Mouse (Mus musculus) liver, postnatal 0 days (tissue): ENCODE results near the gene Snap47. TPM values are rescaled to one million over a fixed set of nuclear protein-coding genes. Genes with fewer than 3 reads are reported as not detected.
A peak's percentile ranks its signal among the peaks of the same experiment; 100 is the strongest.

Experiments
- ATAC-seq: fragments of 200-750 bp; cut with Nextera tagmentation; 2 replicates; pipeline ENCODE4 v1.8.0; 2017; ENCODE audit warnings: mild to moderate bottlenecking, moderate library complexity
- DNase-seq: peaks from one replicate; pipeline ENCODE4 v3.0.0-alpha.2; 2016
- H3K27ac ChIP-seq: fragments of 300-500 bp; sonication (generic); 2 replicates; pipeline ENCODE4 v1.5.1; 2014; ENCODE audit warnings: antibody characterized with exemption, moderate library complexity, mild to moderate bottlenecking, low read depth
- H3K27me3 ChIP-seq: fragments of 300-500 bp; sonication (generic); 2 replicates; pipeline ENCODE4 v1.6.1; 2014; ENCODE audit warnings: low read length, control low read depth, mixed read lengths; ENCODE audit not compliant: insufficient read depth
- H3K36me3 ChIP-seq: fragments of 300-500 bp; sonication (generic); replicated peaks from 2 replicates; pipeline ENCODE4 v1.6.1; 2014; ENCODE audit warnings: mild to moderate bottlenecking, control low read depth, low read length, moderate library complexity, mixed read lengths; ENCODE audit not compliant: insufficient read depth
- H3K4me1 ChIP-seq: fragments of 300-500 bp; sonication (generic); 2 replicates; pipeline ENCODE4 v1.6.1; 2014; ENCODE audit warnings: antibody characterized with exemption, mild to moderate bottlenecking, control low read depth; ENCODE audit not compliant: insufficient read depth
- H3K4me2 ChIP-seq: fragments of 300-500 bp; sonication (generic); 2 replicates; pipeline ENCODE4 v1.6.1; 2014; ENCODE audit warnings: low read depth, mild to moderate bottlenecking, low read length, moderate library complexity, mixed read lengths
- H3K4me3 ChIP-seq: fragments of 300-500 bp; sonication (generic); 2 replicates; pipeline ENCODE4 v1.5.1; 2014; ENCODE audit warnings: low read depth, low read length
- H3K9ac ChIP-seq: fragments of 300-500 bp; sonication (generic); replicated peaks from 2 replicates; pipeline ENCODE4 v1.6.1; 2014; ENCODE audit warnings: mild to moderate bottlenecking, moderate library complexity
- H3K9me3 ChIP-seq: fragments of 300-500 bp; sonication (generic); 2 replicates; pipeline ENCODE4 v1.6.1; 2016; ENCODE audit warnings: mild to moderate bottlenecking, control low read depth, low read length, mixed read lengths
- CTCF ChIP-seq: sonication (generic); IDR thresholded peaks from 2 replicates; pipeline ENCODE4 v1.5.1; 2016; ENCODE audit warnings: antibody characterized with exemption, low read depth
- EP300 ChIP-seq: IDR thresholded peaks from 2 replicates; pipeline ENCODE4 v1.6.1; 2016; ENCODE audit warnings: antibody characterized with exemption, low read depth, mild to moderate bottlenecking
- WGBS: fragments of 180-500 bp; shearing (Covaris S2); extraction: QIAGEN DNeasy Blood & Tissue Kit; methylation state at CpG from one replicate; pipeline ENCODE4 v1.1.7; 2014; ENCODE audit not compliant: insufficient replicate concordance; 5-methylcytosine and 5-hydroxymethylcytosine counted together
- polyA plus RNA-seq: library from polyadenylated mRNA; unstranded; fragments of >200 nt; fragmentation: Nextera tagmentation; extraction: Ambion mirVana; gene quantifications from 2 replicates; pipeline ENCODE4 v1.2.1, GENCODE M21; 2015

The Snap47 gene
- polyA plus RNA-seq, 1 experiment from 2014 or later = 32.4 TPM

DNA sequence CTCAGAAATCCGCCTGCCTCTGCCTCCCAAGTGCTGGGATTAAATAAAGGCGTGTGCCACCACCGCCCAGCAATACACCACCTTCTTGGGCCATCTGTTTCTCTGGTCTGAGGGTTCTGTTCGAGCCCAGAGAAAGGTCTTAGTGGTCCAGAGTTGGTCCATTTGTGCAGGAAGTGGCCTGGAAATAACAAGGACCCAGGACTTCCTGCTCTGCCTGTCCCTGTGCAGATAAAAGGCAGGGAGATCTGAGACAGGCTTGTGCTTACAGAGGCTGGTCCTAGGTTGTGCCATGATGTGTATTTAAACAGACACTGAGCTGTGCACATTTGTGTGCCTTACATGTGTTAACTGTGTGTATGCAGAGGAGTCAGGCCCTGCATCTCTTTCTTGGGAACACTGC lies 62.2 kb downstream of the Snap47 start:
- TF ChIP-seq EP300 = no peak
- no peak for TF ChIP-seq CTCF
- H3K4me3 ChIP-seq = no peak overlapping the region
- no peak overlapping the region for H3K4me2 ChIP-seq
- no peaks in the 10 kb centered on the region for H3K27me3 ChIP-seq
- H3K36me3 ChIP-seq = no peaks in the 10 kb centered on the region
- WGBS = 56% methylated on average over 4 of the region's 4 CpGs
- ATAC-seq (no peak), DNase-seq (no peak)
- H3K27ac ChIP-seq = no peak overlapping the region
- H3K9me3 ChIP-seq = no peaks in the 10 kb centered on the region
- no peaks in the 10 kb centered on the region for H3K4me1 ChIP-seq
- no peak overlapping the region for H3K9ac ChIP-seq

- WGBS = 67% methylated on average over 4 of the region's 4 CpGs
- no peak for ATAC-seq
- Histone ChIP-seq H3K4me3 (no peak overlapping the region), H3K36me3 (no peaks in the 10 kb centered on the region), H3K4me2 (no peak overlapping the region), H3K27me3 (no peaks in the 10 kb centered on the region), H3K9ac (no peak overlapping the region), H3K9me3 (no peaks in the 10 kb centered on the region), H3K4me1 (no peaks in the 10 kb centered on the region), H3K27ac (no peak overlapping the region)
- no peak for TF ChIP-seq EP300
- TF ChIP-seq CTCF = no peak
- no peak for DNase-seq
These were observed 63.5 kb downstream of the Snap47 start for GRCm38 (mm10) chr11:59387471-59387870.

- DNase-seq (no peak), ATAC-seq (no peak)
- Histone ChIP-seq H3K27me3 (no peaks in the 10 kb centered on the region), H3K9me3 (no peaks in the 10 kb centered on the region), H3K4me2 (no peak overlapping the region), H3K4me3 (no peak overlapping the region), H3K27ac (no peak overlapping the region), H3K36me3 (no peaks in the 10 kb centered on the region), H3K9ac (no peak overlapping the region), H3K4me1 (no peaks in the 10 kb centered on the region)
- WGBS = 42% methylated on average over 8 of the region's 8 CpGs
- no peak for TF ChIP-seq EP300
- TF ChIP-seq CTCF = no peak
These were observed 65.9 kb downstream of the Snap47 start for GRCm38 (mm10) chr11:59385123-59385522.

GRCm38 (mm10) chr11:59384441-59384959 lies 66.5 kb downstream of the Snap47 start:
- ATAC-seq (no peak), DNase-seq (no peak)

DNA sequence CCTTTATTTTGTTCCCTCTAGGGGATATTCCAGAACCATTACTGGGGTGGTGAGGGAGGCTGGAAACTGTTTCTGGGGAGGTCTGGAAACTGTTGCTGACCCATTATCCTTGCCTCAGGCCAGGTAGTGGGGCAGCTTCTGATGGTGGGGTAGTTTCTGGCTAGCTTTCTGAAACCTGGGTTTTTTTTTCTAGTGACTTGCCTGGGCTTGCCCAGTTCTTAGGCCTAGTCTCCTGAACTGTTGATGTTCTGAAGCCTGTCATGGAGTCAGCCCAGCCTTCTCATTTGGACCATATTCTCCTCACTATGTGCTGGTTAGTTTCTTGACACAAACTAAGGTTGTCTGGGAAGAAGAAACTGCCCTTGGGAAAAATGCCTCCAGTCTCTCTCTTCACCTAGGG lies 71.4 kb downstream of the Snap47 start:
- H3K4me1 ChIP-seq = no peaks in the 10 kb centered on the region
- TF ChIP-seq EP300 (no peak), CTCF (no peak)
- H3K4me3 ChIP-seq = no peak overlapping the region
- ATAC-seq (no peak), DNase-seq (no peak)
- no peak overlapping the region for H3K9ac ChIP-seq
- no peaks in the 10 kb centered on the region for H3K36me3 ChIP-seq
- no peak overlapping the region for H3K27ac ChIP-seq
- H3K9me3 ChIP-seq = no peaks in the 10 kb centered on the region
- no peaks in the 10 kb centered on the region for H3K27me3 ChIP-seq
- H3K4me2 ChIP-seq = no peak overlapping the region

More at GRCm38 (mm10) chr11:59384441-59384959, 66.5 kb downstream of the Snap47 start:
- H3K9ac ChIP-seq = no peak overlapping the region
- TF ChIP-seq CTCF (no peak), EP300 (no peak)
- H3K4me1 ChIP-seq = no peaks in the 10 kb centered on the region
- H3K4me3 ChIP-seq = no peak overlapping the region
- no peaks in the 10 kb centered on the region for H3K36me3 ChIP-seq
- no peak overlapping the region for H3K27ac ChIP-seq
- H3K4me2 ChIP-seq = no peak overlapping the region
- H3K27me3 ChIP-seq = no peaks in the 10 kb centered on the region
- H3K9me3 ChIP-seq = no peaks in the 10 kb centered on the region
- WGBS = 30% methylated on average over 7 of the region's 7 CpGs

- no peaks in the 10 kb centered on the region for H3K36me3 ChIP-seq
- H3K4me1 ChIP-seq = no peaks in the 10 kb centered on the region
- no peak overlapping the region for H3K4me3 ChIP-seq
- ATAC-seq = no peak
- no peaks in the 10 kb centered on the region for H3K9me3 ChIP-seq
- 78% methylated on average over 3 of the region's 3 CpGs for WGBS
- H3K4me2 ChIP-seq = no peak overlapping the region
- no peak for DNase-seq
- no peak overlapping the region for H3K27ac ChIP-seq
- H3K27me3 ChIP-seq = no peaks in the 10 kb centered on the region
- TF ChIP-seq CTCF (no peak), EP300 (no peak)
- H3K9ac ChIP-seq = no peak overlapping the region
These were observed 73.0 kb downstream of the Snap47 start for GRCm38 (mm10) chr11:59377999-59378398.

DNA sequence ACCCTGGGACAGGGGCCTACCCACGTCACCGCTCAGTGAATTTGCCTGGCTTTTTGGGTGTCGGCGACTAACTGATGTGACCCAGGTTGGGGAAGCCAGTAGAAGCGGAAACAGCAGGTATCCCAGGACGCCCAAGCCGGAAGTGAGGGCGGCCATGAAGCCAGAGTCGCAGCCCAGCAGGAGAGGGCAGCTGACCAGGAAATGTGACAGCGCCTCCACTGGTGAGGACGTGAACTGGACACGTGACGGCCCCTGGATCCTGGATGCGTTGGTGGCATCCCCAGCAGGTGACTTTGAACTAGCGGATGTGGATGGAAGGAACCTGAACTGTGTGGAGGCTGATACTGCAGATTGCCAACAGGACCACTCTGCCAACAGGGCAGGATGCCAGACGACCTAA lies 75.5 kb downstream of the Snap47 start, which contains the start of gene Prss38:
TSS of gene Prss38 (minus strand) at position 183 of the 400 bp plus-strand sequence.
- ATAC-seq = no peak
- TF ChIP-seq EP300 = no peak
- TF ChIP-seq CTCF = peak; percentile 30
- Histone ChIP-seq H3K9ac (no peak within 1 kb of the TSS), H3K27me3 (no peaks in the 10 kb centered on the region), H3K4me1 (no peaks in the 10 kb centered on the region), H3K4me3 (no peak within 1 kb of the TSS), H3K9me3 (no peaks in the 10 kb centered on the region), H3K4me2 (no peak within 1 kb of the TSS), H3K27ac (no peak within 1 kb of the TSS), H3K36me3 (no peaks in the 10 kb centered on the region)
- 74% methylated on average over 16 of the region's 16 CpGs for WGBS
- DNase-seq = no peak
